Mouse (Mus musculus): Measurements from ENCODE around the gene Prkcg.

GRCm38 (mm10) chr7:3354850-3355249 lies 65.9 kb downstream of the Prkcg start:
- TF ChIP-seq CTCF (IDR thresholded peaks at IDR 0.05; ENCODE audit: insufficient read depth, low read depth, low read length): no peak
- no peak for TF ChIP-seq POLR2A (IDR thresholded peaks at IDR 0.05; ENCODE audit: insufficient read depth, low read depth, low read length)
